Mouse (Mus musculus) G1E (cell line): ENCODE data around the gene 0610037L13Rik. TPM values are rescaled to one million over a fixed set of nuclear protein-coding genes. Genes with fewer than 3 reads are reported as not detected.

Source experiments
- ATAC-seq: 2 replicates; pipeline ENCODE4 v1.8.0; 2016; ENCODE audit warnings: mild to moderate bottlenecking; ENCODE audit not compliant: insufficient number of reproducible peaks, poor library complexity, low FRiP score, severe bottlenecking; ENCODE audit errors: extremely low read depth
- DNase-seq: peaks from one replicate; pipeline ENCODE4 v3.0.0; 2012; ENCODE audit warnings: low spot score
- H3K27me3 ChIP-seq: 2 replicates; pipeline ENCODE4 v1.6.1; 2012; ENCODE audit warnings: mild to moderate bottlenecking, low read length, inconsistent platforms; ENCODE audit not compliant: insufficient read depth
- H3K36me3 ChIP-seq: replicated peaks from 2 replicates; pipeline ENCODE3; 2012; ENCODE audit warnings: mild to moderate bottlenecking, inconsistent platforms
- H3K4me1 ChIP-seq: 2 replicates; pipeline ENCODE4 v1.6.1; 2012; ENCODE audit warnings: low read depth, low read length, inconsistent platforms, mixed read lengths; ENCODE audit not compliant: insufficient read depth
- H3K4me3 ChIP-seq: 2 replicates; pipeline ENCODE4 v1.5.1; 2012; ENCODE audit warnings: low read depth, mild to moderate bottlenecking, inconsistent platforms, low read length, moderate library complexity, mixed read lengths
- H3K9me3 ChIP-seq: replicated peaks from 2 replicates; pipeline ENCODE4 v1.6.1; 2012; ENCODE audit warnings: inconsistent platforms
- CTCF ChIP-seq: IDR thresholded peaks from 2 replicates; pipeline ENCODE4 v1.5.1; 2012; ENCODE audit warnings: low read depth, low read length, inconsistent platforms, mixed read lengths
- GATA1 ChIP-seq: IDR thresholded peaks from 2 replicates; pipeline ENCODE4 v1.6.1; 2012; ENCODE audit warnings: borderline replicate concordance, low read length, inconsistent platforms, mixed read lengths
- GATA2 ChIP-seq: IDR thresholded peaks from 2 replicates; pipeline ENCODE4 v1.6.1; 2012; ENCODE audit warnings: low read depth, low read length, inconsistent platforms, borderline replicate concordance
- POLR2AphosphoS5 ChIP-seq: IDR thresholded peaks from 2 replicates; pipeline ENCODE4 v1.6.1; 2012; ENCODE audit warnings: low read depth, low read length, inconsistent platforms; ENCODE audit not compliant: insufficient replicate concordance
- TAL1 ChIP-seq: conservative IDR thresholded peaks from 2 replicates; pipeline ENCODE4 v1.6.1; 2012; ENCODE audit warnings: low read depth, low read length, inconsistent platforms, mixed read lengths
- polyA plus RNA-seq: library from polyadenylated mRNA; stranded (reverse); fragments of >175 nt; gene quantifications from 2 replicates; pipeline ENCODE4 v1.2.3, GENCODE M21; 2012
- total RNA-seq, 2 experiments: library from RNA; stranded (forward) in 1 of 2; stranded (reverse) in 1 of 2; fragments of 200-1000 nt in 1 of 2; fragments of >200 nt in 1 of 2; fragmentation: Nextera tagmentation in 1 of 2; gene quantifications; 2 replicates each; pipeline ENCODE4 v1.2.3; 2014 to 2017

The 0610037L13Rik gene
- total and polyA plus RNA-seq, 3 experiments, result 2.4 to 58.7 (median 48.3) TPM

DNA sequence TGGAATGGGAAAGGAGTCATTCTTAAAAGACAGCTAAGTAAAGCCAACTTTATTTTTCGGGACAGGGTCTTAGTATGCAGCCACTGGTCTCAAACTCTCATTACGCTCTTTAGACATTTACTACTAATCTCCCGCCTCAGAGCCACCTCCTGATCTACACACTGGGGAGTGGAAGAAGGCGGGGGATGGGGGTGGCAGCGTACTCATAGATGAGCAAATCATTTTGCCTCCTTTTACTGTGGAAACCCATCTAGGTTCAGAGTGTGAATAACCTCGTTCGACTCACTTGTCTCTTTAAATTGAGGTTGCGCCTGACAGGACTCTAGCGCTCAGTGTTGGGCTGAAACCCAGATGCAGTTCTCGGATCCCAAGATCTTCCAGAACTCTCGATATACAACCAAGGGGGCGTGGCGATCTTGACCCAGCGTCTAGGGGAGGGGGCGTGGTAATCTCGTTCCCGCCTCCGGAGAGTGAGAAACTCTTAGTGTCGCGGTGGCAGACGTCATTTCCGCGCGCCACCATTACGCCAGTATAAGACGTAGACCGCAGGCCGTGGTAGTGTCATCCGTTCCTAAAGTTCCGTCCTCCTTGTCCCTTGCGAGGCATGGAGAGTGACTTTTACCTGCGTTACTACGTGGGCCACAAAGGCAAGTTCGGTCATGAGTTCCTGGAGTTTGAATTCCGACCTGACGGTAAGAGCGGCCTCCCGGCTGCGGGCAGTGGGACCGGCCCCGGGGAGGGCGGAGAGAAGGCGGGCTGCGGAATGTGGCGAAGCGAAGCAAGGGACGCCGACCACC, 10.2 kb upstream of the 0610037L13Rik start, which contains the start of gene Magoh:
Gene Magoh (plus strand): TSS at position 502 of the 797 bp plus-strand sequence.
- peaks cover 50% of the 10 kb centered on the region for H3K36me3 ChIP-seq
- H3K9me3 ChIP-seq, result no peaks in the 10 kb centered on the region
- peak; percentile 82 for ATAC-seq
- no peaks in the 10 kb centered on the region for H3K27me3 ChIP-seq
- peaks cover 22% of the 10 kb centered on the region for H3K4me1 ChIP-seq
- peak within 1 kb of the TSS; percentile 95 for H3K4me3 ChIP-seq
- TF ChIP-seq GATA1 (no peak), POLR2AphosphoS5 (peak; percentile 82)
- peak; percentile 88 for DNase-seq

DNA sequence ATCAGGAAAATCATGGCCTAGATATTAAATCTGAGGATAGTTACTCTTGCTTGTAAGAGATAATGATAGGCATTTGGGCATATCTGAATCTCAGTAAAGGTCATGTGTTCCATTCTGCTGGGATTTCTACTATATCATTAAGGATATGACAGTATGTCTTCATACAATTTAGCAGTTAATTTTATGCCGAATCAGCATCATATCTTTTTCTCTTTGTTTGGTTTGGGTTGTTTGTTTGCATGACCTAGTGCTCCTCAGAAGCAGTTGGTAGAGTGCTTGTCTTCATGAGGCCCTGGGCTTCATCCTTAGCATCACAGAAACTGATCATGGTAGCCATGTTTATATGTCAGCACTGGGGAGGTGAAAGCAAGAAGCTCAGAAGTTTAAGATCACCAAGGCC, 8.0 kb upstream of the 0610037L13Rik start:
- no peaks in the 10 kb centered on the region for H3K9me3 ChIP-seq
- no peak for DNase-seq
- TF ChIP-seq TAL1 (no peak), CTCF (no peak), POLR2AphosphoS5 (no peak), GATA1 (no peak), GATA2 (no peak)
- peaks cover 22% of the 10 kb centered on the region for H3K4me1 ChIP-seq
- ATAC-seq, result no peak
- no peak overlapping the region for H3K4me3 ChIP-seq
- no peaks in the 10 kb centered on the region for H3K27me3 ChIP-seq
- H3K36me3 ChIP-seq, result peaks cover 58% of the 10 kb centered on the region

DNA sequence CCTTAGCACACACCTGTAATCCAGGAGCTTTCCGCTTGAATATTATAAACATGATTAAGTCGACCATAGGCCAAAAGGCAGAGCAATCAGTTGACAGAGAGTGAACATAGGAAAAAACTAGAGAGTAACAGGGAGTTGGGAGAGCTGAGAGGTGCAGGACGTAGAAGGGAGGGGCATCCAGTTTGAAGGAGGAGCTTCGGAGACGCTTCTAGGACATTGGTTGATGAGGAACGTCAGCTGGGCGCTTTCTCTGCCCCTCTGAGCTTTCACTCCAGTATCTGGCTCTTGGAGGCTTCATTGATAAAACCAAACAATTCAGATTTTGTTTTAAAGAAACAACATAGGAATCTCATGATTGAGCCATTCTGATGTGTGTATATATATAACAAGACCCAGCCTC, 3.2 kb upstream of the 0610037L13Rik start:
- peaks cover 31% of the 10 kb centered on the region for H3K4me1 ChIP-seq
- ATAC-seq, result no peak
- peaks cover 76% of the 10 kb centered on the region for H3K36me3 ChIP-seq
- H3K9me3 ChIP-seq, result no peaks in the 10 kb centered on the region
- H3K27me3 ChIP-seq, result no peaks in the 10 kb centered on the region
- TF ChIP-seq GATA1, result no peak
- no peak for TF ChIP-seq GATA2
- TF ChIP-seq POLR2AphosphoS5, result no peak
- TF ChIP-seq TAL1, result no peak
- TF ChIP-seq CTCF, result no peak
- DNase-seq, result no peak
- no peak overlapping the region for H3K4me3 ChIP-seq

DNA sequence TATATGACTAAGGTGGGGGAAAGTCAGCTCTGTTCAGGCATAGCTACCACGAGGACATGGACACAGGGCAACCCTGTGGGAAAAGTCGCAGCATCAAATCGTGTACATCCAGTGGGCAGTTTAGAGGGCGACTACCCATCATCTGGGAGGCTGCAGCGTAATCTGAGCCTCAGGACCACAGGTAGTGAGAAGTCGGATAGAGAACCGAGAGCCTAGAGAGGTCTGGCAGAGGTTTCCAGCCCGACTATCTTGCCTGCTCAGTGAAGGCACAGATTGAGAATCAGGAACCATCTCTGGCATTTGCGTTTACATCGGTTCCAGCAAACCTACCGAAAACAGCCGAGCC, 255 bp upstream of the 0610037L13Rik start:
- H3K36me3 ChIP-seq, result peaks cover 76% of the 10 kb centered on the region
- TF ChIP-seq CTCF (no peak), TAL1 (no peak), POLR2AphosphoS5 (no peak), GATA2 (no peak), GATA1 (no peak)
- H3K27me3 ChIP-seq, result no peaks in the 10 kb centered on the region
- DNase-seq, result no peak
- H3K4me3 ChIP-seq, result peak overlapping the region; percentile 76
- no peak for ATAC-seq
- H3K4me1 ChIP-seq, result peaks cover 29% of the 10 kb centered on the region
- no peaks in the 10 kb centered on the region for H3K9me3 ChIP-seq

DNA sequence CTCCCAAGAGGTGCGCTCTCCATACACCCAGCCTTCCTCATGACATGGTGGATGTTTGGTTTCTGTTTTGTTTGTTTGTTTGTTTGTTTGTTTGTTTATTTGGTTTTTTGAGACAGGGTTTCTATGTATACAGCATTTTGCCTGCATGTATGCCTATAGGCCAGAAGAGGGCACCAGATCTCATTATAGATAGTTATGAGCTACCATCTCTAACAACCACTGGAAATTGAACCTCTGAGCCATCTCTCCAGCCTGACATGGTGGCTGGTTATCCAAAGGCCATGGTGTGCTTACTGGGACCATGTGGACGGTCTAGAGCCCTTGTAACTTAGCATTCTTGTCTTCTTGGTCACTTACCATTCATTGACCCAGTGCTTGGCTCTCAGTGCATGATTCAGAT, 3.0 kb downstream of the 0610037L13Rik start:
- Histone ChIP-seq H3K36me3 (peaks cover 78% of the 10 kb centered on the region), H3K27me3 (no peaks in the 10 kb centered on the region), H3K4me3 (no peak overlapping the region), H3K9me3 (no peaks in the 10 kb centered on the region), H3K4me1 (peaks cover 31% of the 10 kb centered on the region)
- DNase-seq (no peak), ATAC-seq (no peak)
- TF ChIP-seq CTCF (no peak), GATA2 (no peak), POLR2AphosphoS5 (no peak), GATA1 (no peak), TAL1 (no peak)

DNA sequence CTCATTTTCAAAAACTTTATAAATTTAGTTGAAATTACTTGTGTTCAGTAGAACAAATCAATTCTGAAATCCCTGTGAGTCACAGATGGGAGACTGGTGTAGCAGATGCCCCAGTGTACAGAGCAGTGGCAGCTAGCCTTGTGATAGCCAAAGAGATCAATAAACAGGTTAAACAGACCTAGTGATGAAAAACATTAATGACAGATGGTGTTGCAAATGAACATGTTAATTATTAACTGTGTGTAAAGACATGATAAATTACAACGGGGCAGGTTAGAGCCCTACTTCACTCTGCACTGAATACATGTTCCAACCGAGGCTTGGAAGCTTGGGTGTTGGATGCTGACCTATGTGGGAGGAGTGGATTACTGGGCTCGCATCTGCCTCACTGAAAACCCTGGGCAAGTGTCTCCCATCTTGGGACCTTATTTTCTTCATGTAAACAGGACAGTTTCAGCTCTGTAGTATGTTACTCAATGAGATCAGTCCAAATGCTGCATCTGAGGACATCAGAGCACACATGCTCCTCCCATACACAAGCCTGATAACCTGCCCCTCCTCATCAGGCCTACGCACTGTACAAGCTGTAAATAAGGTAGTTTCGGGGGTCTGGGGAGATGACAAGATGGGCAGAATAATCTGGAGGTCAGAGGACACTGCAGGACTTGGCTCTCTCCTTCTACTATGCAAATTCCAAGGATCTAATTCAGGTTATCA, 9.8 kb downstream of the 0610037L13Rik start:
- H3K4me3 ChIP-seq, result no peak overlapping the region
- ATAC-seq, result no peak
- peaks cover 1% of the 10 kb centered on the region; the same call in 1 of the 2 replicates for H3K4me1 ChIP-seq
- H3K9me3 ChIP-seq, result no peaks in the 10 kb centered on the region
- no peak for TF ChIP-seq GATA1
- no peak for TF ChIP-seq TAL1
- no peak for TF ChIP-seq POLR2AphosphoS5
- no peak for TF ChIP-seq CTCF
- no peak for TF ChIP-seq GATA2
- peaks cover 85% of the 10 kb centered on the region for H3K36me3 ChIP-seq
- no peak for DNase-seq
- no peaks in the 10 kb centered on the region for H3K27me3 ChIP-seq
